Mouse (Mus musculus) testis, adult 2 months (tissue): ENCODE results near the gene Eefsec. TPM values are rescaled to one million over a fixed set of nuclear protein-coding genes. Genes with fewer than 3 reads are reported as not detected.

Experiments
- H3K27ac ChIP-seq: fragments of 200-500 bp; 2 replicates; pipeline ENCODE4 v1.5.1; 2012; ENCODE audit warnings: low read depth, low read length; ENCODE audit not compliant: control insufficient read depth, insufficient read depth
- H3K27me3 ChIP-seq: fragments of 200-500 bp; 2 replicates; pipeline ENCODE4 v1.6.1; 2012; ENCODE audit warnings: mild to moderate bottlenecking, low read length, moderate library complexity; ENCODE audit not compliant: control insufficient read depth, insufficient read depth
- H3K36me3 ChIP-seq: fragments of 200-500 bp; 2 replicates; pipeline ENCODE4 v1.6.1; 2012; ENCODE audit warnings: mild to moderate bottlenecking, low read length; ENCODE audit not compliant: control insufficient read depth, insufficient read depth
- H3K4me1 ChIP-seq: fragments of 200-500 bp; 2 replicates; pipeline ENCODE4 v1.6.1; 2012; ENCODE audit warnings: low read length; ENCODE audit not compliant: control insufficient read depth, insufficient read depth
- H3K4me3 ChIP-seq: fragments of 200-500 bp; 2 replicates; pipeline ENCODE4 v1.5.1; 2012; ENCODE audit warnings: low read depth, mild to moderate bottlenecking, low read length, moderate library complexity, mixed read lengths; ENCODE audit not compliant: control insufficient read depth
- CTCF ChIP-seq: fragments of 200-500 bp; IDR thresholded peaks from 2 replicates; pipeline ENCODE4 v1.5.1; 2012; ENCODE audit warnings: low read depth, mild to moderate bottlenecking, inconsistent platforms, low read length, moderate library complexity; ENCODE audit not compliant: control insufficient read depth, insufficient read depth, insufficient replicate concordance
- POLR2A ChIP-seq: fragments of 200-500 bp; IDR thresholded peaks from 2 replicates; pipeline ENCODE4 v1.6.1; 2012; ENCODE audit warnings: low read depth, mild to moderate bottlenecking, inconsistent platforms, low read length, moderate library complexity; ENCODE audit not compliant: control insufficient read depth
- polyA plus RNA-seq: library from polyadenylated mRNA; depleted of rRNA; stranded (reverse); fragments of >200 nt; gene quantifications from 2 replicates; pipeline ENCODE4 v1.2.3, GENCODE M21; 2012

Eefsec gene
- polyA plus RNA-seq, 1 experiment, result 43.4 TPM

- Histone ChIP-seq H3K27me3 (no peaks in the 10 kb centered on the region), H3K4me3 (no peak overlapping the region), H3K27ac (no peak overlapping the region), H3K4me1 (no peaks in the 10 kb centered on the region), H3K36me3 (no peaks in the 10 kb centered on the region)
- TF ChIP-seq CTCF, result no peak
- TF ChIP-seq POLR2A, result no peak
Observed at GRCm38 (mm10) chr6:88259621-88260020, 186.7 kb downstream of the Eefsec start.

GRCm38 (mm10) chr6:88255435-88255834 lies 190.9 kb downstream of the Eefsec start:
- Histone ChIP-seq H3K4me3 (no peak overlapping the region), H3K27ac (no peak overlapping the region), H3K4me1 (no peaks in the 10 kb centered on the region), H3K27me3 (no peaks in the 10 kb centered on the region), H3K36me3 (no peaks in the 10 kb centered on the region)
- TF ChIP-seq POLR2A (no peak), CTCF (no peak)

- no peak overlapping the region for H3K4me3 ChIP-seq
- H3K27ac ChIP-seq, result no peak overlapping the region
- H3K4me1 ChIP-seq, result no peaks in the 10 kb centered on the region
- TF ChIP-seq CTCF (no peak), POLR2A (no peak)
- H3K36me3 ChIP-seq, result no peaks in the 10 kb centered on the region
- no peaks in the 10 kb centered on the region for H3K27me3 ChIP-seq
Observed at GRCm38 (mm10) chr6:88254082-88254481, 192.3 kb downstream of the Eefsec start.

GRCm38 (mm10) chr6:88251798-88252478 lies 194.4 kb downstream of the Eefsec start:
- Histone ChIP-seq H3K27ac (no peak overlapping the region), H3K36me3 (no peaks in the 10 kb centered on the region)

GRCm38 (mm10) chr6:88251396-88251795 lies 194.9 kb downstream of the Eefsec start:
- Histone ChIP-seq H3K4me3 (no peak overlapping the region), H3K36me3 (no peaks in the 10 kb centered on the region), H3K4me1 (no peaks in the 10 kb centered on the region; the same call in 1 of the 2 replicates), H3K27me3 (no peaks in the 10 kb centered on the region), H3K27ac (no peak overlapping the region)
- TF ChIP-seq CTCF (no peak), POLR2A (no peak)

More at GRCm38 (mm10) chr6:88251798-88252478, 194.4 kb downstream of the Eefsec start:
- Histone ChIP-seq H3K4me3 (no peak overlapping the region), H3K27me3 (no peaks in the 10 kb centered on the region), H3K4me1 (no peaks in the 10 kb centered on the region)
- no peak for TF ChIP-seq CTCF
- 0 out of 2 replicates have a peak, but pooled peaks have one; percentile 10 for TF ChIP-seq POLR2A

GRCm38 (mm10) chr6:88249231-88249630 lies 197.1 kb downstream of the Eefsec start:
- Histone ChIP-seq H3K27ac (no peak overlapping the region), H3K4me3 (no peak overlapping the region), H3K36me3 (no peaks in the 10 kb centered on the region), H3K4me1 (no peaks in the 10 kb centered on the region; the same call in 1 of the 2 replicates), H3K27me3 (no peaks in the 10 kb centered on the region)
- TF ChIP-seq CTCF (no peak), POLR2A (no peak)

- H3K27me3 ChIP-seq, result no peaks in the 10 kb centered on the region
- H3K27ac ChIP-seq, result no peak overlapping the region
- H3K36me3 ChIP-seq, result no peaks in the 10 kb centered on the region
- TF ChIP-seq CTCF (peak; percentile 54; the same call in 1 of the 2 replicates), POLR2A (no peak)
- H3K4me3 ChIP-seq, result no peak overlapping the region
- no peaks in the 10 kb centered on the region; the same call in 1 of the 2 replicates for H3K4me1 ChIP-seq
Observed at GRCm38 (mm10) chr6:88242604-88243003, 203.7 kb downstream of the Eefsec start.
